Mouse (Mus musculus) thymus, adult 2 months (tissue): ENCODE measurements around the gene Grin3b.

ENCODE experiments used
- CTCF ChIP-seq: fragments of 200-500 bp; IDR thresholded peaks from 2 replicates; pipeline ENCODE4 v1.5.1; 2012; ENCODE audit warnings: mild to moderate bottlenecking, control low read depth, low read length, moderate library complexity, borderline replicate concordance; ENCODE audit not compliant: control insufficient read depth, poor library complexity, insufficient read depth; ENCODE audit errors: extremely low read depth
- POLR2A ChIP-seq: fragments of 200-500 bp; IDR thresholded peaks from 2 replicates; pipeline ENCODE4 v1.6.1; 2012; ENCODE audit warnings: mild to moderate bottlenecking, low read length, control low read depth, moderate library complexity; ENCODE audit not compliant: control insufficient read depth, poor library complexity, insufficient read depth; ENCODE audit errors: extremely low read depth

DNA sequence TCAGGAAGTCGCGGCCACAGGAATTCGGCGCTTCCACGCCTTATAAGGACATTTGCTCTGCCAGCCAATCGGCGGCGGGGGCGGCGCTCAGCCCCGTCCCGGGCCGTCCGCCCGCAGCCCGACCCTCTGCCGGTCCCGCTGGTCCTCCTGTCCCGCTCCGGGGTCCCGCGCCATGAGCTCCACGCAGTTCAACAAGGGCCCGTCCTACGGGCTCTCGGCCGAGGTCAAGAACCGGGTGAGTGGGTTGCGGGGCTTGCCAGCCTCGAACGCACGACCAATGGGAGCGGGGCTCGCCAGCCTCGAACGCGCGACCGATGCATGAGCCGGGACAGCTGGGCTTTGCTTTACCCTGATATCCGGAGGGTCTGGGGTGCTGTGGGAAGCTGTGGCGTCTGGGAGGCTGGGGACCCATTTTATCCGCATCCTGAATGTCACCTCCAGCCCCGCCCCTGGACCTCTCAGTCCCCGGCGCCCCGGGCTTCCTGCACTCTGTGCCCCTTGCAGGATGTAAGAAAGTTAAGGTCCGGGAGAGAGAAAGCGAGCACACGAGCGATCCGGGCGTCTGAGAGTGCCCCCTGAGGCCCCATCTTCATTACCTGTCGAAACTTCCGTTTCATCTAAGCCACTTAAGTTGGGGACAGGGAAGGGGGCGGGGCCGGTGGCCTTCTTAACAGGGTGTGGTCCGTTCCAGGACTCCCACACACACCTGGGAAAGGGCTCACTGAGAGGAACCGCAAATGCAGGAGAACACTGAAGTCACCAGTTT, 18.2 kb downstream of the Grin3b start, which contains the start of gene Cnn2:
- TF ChIP-seq CTCF (no peak), POLR2A (peak; percentile 38; the same call in 1 of the 2 replicates)
